Mouse (Mus musculus) heart, adult 2 months (tissue): Measurements from ENCODE around the gene Mrps34.
A peak's percentile ranks its signal among the peaks of the same experiment; 100 is the strongest.

Experiments used
- CTCF ChIP-seq: fragments of 200-600 bp; IDR thresholded peaks from 2 replicates; pipeline ENCODE4 v1.8.1; 2022; ENCODE audit warnings: antibody characterized with exemption, mild to moderate bottlenecking, moderate library complexity
- EP300 ChIP-seq: fragments of 200-500 bp; IDR thresholded peaks from 2 replicates; pipeline ENCODE4 v1.6.1; 2011; ENCODE audit warnings: low read depth, low read length, control low read depth; ENCODE audit not compliant: insufficient read depth
- POLR2A ChIP-seq: fragments of 200-500 bp; IDR thresholded peaks from 2 replicates; pipeline ENCODE4 v1.6.1; 2011; ENCODE audit warnings: mild to moderate bottlenecking, low read depth, low read length, control low read depth; ENCODE audit not compliant: insufficient read depth

- TF ChIP-seq CTCF (peak; percentile 72), EP300 (no peak), POLR2A (no peak)
Observed at GRCm38 (mm10) chr17:24881738-24882440, 13.0 kb upstream of the Mrps34 start.
